Mouse (Mus musculus) neural tube, embryonic 12.5 days (tissue): ENCODE results near the gene Tpx2. TPM values are rescaled to one million over a fixed set of nuclear protein-coding genes. Genes with fewer than 3 reads are reported as not detected.
A peak's percentile ranks its signal among the peaks of the same experiment; 100 is the strongest.

Experiments
- ATAC-seq: fragments of 200-750 bp; cut with Nextera tagmentation; 2 replicates; pipeline ENCODE4 v1.8.0; 2017; ENCODE audit warnings: low read depth, mild to moderate bottlenecking, moderate TSS enrichment, moderate library complexity; ENCODE audit not compliant: low FRiP score
- H3K27ac ChIP-seq: fragments of 300-500 bp; sonication (generic); 2 replicates; pipeline ENCODE4 v1.5.1; 2016
- H3K27me3 ChIP-seq: fragments of 300-500 bp; sonication (generic); replicated peaks from 2 replicates; pipeline ENCODE4 v1.6.1; 2016; ENCODE audit warnings: mild to moderate bottlenecking
- H3K36me3 ChIP-seq: fragments of 300-500 bp; sonication (generic); 2 replicates; pipeline ENCODE4 v1.6.1; 2016; ENCODE audit warnings: mild to moderate bottlenecking
- H3K4me1 ChIP-seq: fragments of 300-500 bp; sonication (generic); 2 replicates; pipeline ENCODE4 v1.6.1; 2016
- H3K4me2 ChIP-seq: fragments of 300-500 bp; sonication (generic); replicated peaks from 2 replicates; pipeline ENCODE4 v1.6.1; 2016; ENCODE audit warnings: mild to moderate bottlenecking
- H3K4me3 ChIP-seq: fragments of 300-500 bp; sonication (generic); 2 replicates; pipeline ENCODE4 v1.5.1; 2016
- H3K9ac ChIP-seq: fragments of 300-500 bp; sonication (generic); 2 replicates; pipeline ENCODE4 v1.6.1; 2016; ENCODE audit warnings: mild to moderate bottlenecking
- H3K9me3 ChIP-seq: fragments of 300-500 bp; sonication (generic); 2 replicates; pipeline ENCODE4 v1.6.1; 2016; ENCODE audit warnings: mild to moderate bottlenecking
- WGBS: fragments of 180-500 bp; shearing (Covaris S2); methylation state at CpG from one replicate; pipeline ENCODE4 v1.1.7; 2016; 5-methylcytosine and 5-hydroxymethylcytosine counted together
- polyA plus RNA-seq: library from polyadenylated mRNA; unstranded; fragments of >200 nt; fragmentation: Nextera tagmentation; extraction: Ambion mirVana; gene quantifications from 2 replicates; pipeline ENCODE4 v1.2.1, GENCODE M21; 2016

The Tpx2 gene
- polyA plus RNA-seq, 1 experiment from 2014 or later: 80.9 TPM

DNA sequence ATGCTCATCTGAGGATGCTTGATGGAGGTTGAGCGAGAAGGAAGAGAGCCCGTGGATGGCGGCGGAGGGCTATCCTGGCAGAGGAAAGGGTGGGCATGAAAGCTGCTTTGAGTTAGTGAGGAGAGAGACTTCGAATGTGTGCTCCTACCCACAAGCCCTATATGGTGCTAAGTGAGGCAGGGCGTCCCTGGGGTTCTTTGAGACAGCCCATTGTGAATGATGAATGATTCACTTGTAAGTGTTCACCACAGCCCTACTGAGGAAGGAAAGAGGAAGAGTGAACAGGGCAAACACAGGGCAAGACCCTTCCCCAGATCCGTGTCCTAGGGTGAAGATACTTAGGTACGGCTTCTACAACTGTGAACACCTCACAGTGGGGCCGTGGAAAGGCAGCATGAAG, 79.1 kb downstream of the Tpx2 start:
- ATAC-seq: no peak
- no peak overlapping the region for H3K4me2 ChIP-seq
- no peaks in the 10 kb centered on the region for H3K9me3 ChIP-seq
- no peak overlapping the region for H3K9ac ChIP-seq
- H3K27ac ChIP-seq: no peak overlapping the region
- WGBS: 71% methylated on average over 9 of the region's 9 CpGs
- no peak overlapping the region for H3K4me3 ChIP-seq
- H3K36me3 ChIP-seq: no peaks in the 10 kb centered on the region
- H3K27me3 ChIP-seq: no peaks in the 10 kb centered on the region
- H3K4me1 ChIP-seq: peaks cover 18% of the 10 kb centered on the region

DNA sequence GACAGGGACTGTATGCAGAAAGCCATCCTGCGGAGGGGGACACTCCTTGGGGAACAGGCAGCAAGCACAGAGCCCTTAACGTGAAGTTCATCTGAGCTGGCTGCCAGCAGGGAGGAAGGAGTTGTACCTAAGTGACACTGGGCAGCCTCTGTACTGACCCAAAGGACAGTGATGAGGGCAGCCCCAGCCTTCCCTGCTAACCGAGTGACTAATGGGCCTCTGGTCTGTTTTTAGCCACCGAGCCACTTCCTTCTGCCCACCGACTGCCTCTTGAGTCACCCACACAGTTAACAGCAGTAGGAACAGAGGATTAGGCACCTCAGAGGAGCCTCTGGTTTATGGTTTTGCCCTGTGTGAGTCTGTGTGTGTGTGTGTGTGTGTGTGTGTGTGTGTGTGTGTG, 79.6 kb downstream of the Tpx2 start:
- Histone ChIP-seq H3K9ac (no peak overlapping the region), H3K27ac (no peak overlapping the region)
- 59% methylated on average over 5 of the region's 5 CpGs for WGBS

DNA sequence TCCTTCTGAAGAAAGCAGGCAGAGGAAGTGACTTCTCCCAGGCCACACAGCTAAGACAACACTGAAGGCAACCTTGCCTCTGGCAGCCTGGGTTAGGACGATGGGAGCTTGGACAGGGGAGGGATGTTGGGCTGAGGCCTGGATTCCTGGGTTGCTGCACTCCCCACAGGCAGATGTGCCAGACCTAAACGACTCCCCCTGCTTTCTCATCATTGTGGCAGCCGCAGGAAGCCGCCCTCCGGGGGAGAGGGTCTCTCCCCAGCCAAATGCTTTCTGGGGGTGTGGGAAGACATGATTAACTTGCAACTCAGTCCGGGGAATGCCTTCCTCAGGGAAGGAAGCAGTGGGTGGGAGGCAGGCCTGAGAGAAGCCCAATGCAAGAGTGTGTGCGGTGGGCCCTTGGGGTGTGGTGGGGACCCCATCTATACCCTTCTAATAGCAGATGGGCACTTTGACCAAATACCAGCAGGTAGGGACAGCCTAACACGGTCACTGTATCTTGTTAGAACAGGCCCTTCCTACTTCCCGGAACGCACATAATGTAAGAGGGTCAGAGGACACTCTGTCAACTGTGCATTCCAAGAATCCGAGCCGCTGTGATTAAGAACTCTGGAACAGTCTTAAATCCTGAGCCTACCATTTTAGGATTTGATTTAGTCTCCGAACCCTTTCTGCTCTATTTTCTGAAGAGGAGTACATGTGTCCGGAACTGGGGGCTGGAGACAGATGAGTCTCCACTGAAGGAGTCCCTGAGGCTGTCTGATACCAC, 80.6 kb downstream of the Tpx2 start:
- Histone ChIP-seq H3K9me3 (no peaks in the 10 kb centered on the region), H3K9ac (no peak overlapping the region), H3K4me1 (peaks cover 12% of the 10 kb centered on the region), H3K36me3 (no peaks in the 10 kb centered on the region), H3K4me3 (no peak overlapping the region), H3K4me2 (no peak overlapping the region), H3K27me3 (no peaks in the 10 kb centered on the region), H3K27ac (no peak overlapping the region)
- ATAC-seq: no peak
- WGBS: 59% methylated on average over 14 of the region's 14 CpGs

More for the DNA sequence above, 79.6 kb downstream of the Tpx2 start:
- no peaks in the 10 kb centered on the region for H3K9me3 ChIP-seq
- no peaks in the 10 kb centered on the region for H3K36me3 ChIP-seq
- no peak for ATAC-seq
- no peak overlapping the region for H3K4me2 ChIP-seq
- H3K4me1 ChIP-seq: peaks cover 14% of the 10 kb centered on the region
- H3K27me3 ChIP-seq: no peaks in the 10 kb centered on the region
- H3K4me3 ChIP-seq: no peak overlapping the region

DNA sequence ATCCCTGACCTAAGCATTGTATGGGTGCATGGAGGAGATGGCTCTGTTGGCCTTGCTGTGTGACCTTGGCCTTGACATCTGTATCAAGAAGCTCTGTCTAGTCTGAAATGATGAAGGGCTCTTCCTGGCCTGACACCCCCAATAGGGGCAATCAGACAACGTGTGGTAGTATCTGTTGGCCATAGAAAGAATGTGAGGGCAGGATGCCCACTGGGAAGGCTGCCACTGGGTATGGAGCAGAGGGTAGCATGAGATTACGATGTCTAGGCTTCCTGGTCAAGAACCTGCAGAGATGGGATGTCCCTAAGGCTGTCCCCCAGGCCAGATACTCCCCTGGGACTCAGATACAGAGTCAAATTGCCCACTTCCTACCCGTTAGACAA, 81.2 kb downstream of the Tpx2 start:
- 75% methylated on average over 3 of the region's 3 CpGs for WGBS
- ATAC-seq: no peak

DNA sequence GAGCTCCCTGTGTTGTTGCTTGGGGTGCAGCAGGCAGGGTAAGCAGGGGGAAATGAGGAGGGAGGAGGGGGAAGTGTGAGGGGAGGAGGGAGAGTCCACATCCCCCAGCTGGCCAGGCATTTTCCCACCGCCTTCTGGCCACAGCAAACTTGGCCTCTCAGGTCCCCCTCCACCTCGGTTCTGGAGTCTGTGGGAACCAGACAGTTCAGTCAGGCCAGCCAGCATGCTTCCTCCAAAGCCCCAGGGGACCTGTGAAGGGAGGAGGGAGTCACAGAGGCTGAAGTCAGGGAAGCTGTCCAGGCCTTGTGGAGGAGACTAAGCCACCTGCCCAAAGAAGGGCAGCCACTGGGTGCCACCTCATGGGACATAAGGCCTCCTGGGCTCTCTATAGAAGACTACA, 82.5 kb downstream of the Tpx2 start:
- no peaks in the 10 kb centered on the region for H3K9me3 ChIP-seq
- peaks cover 12% of the 10 kb centered on the region for H3K4me1 ChIP-seq
- no peaks in the 10 kb centered on the region for H3K27me3 ChIP-seq
- H3K4me2 ChIP-seq: no peak overlapping the region
- H3K4me3 ChIP-seq: no peak overlapping the region
- no peaks in the 10 kb centered on the region for H3K36me3 ChIP-seq
- no peak overlapping the region for H3K9ac ChIP-seq
- ATAC-seq: no peak
- no peak overlapping the region for H3K27ac ChIP-seq
- WGBS: 38% methylated on average over 2 of the region's 2 CpGs

More for the DNA sequence above, 81.2 kb downstream of the Tpx2 start:
- H3K4me3 ChIP-seq: no peak overlapping the region
- H3K9ac ChIP-seq: no peak overlapping the region
- no peak overlapping the region for H3K4me2 ChIP-seq
- H3K4me1 ChIP-seq: peaks cover 12% of the 10 kb centered on the region
- no peaks in the 10 kb centered on the region for H3K9me3 ChIP-seq
- H3K27me3 ChIP-seq: no peaks in the 10 kb centered on the region
- H3K36me3 ChIP-seq: no peaks in the 10 kb centered on the region
- H3K27ac ChIP-seq: no peak overlapping the region

DNA sequence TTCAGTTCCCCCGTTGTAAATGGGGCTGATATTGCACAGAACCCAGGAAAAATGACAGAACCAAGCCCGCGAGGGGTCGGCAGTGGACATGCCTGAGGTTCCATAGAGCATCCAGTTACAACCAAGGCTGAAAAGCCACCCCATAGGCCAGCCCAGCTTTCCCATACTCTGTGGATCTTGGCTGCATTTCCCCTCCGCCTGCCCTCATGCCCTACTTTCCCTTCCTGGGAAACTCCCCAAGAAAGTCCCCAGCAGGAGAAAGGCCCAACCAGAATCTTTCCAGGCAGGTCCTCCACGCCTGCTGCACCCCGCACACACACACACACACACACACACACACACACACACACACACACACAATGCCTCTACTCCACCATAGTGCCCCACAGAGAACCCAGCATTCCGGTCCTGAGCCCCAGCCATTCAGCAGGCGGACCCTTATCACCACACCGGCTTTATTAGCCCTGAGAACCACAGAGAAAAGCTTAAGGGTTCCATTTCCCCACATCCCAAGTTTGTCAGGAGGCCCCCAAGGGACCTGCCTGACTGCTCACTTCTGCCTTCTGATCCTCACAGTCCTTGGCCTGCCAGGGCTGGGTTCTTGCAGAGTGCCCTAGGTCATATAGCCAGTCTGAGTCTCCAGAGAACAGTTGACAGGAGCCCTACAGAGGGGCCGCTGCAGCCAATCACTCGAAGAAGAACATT, 83.8 kb downstream of the Tpx2 start:
- no peaks in the 10 kb centered on the region for H3K27me3 ChIP-seq
- 79% methylated on average over 12 of the region's 12 CpGs for WGBS

DNA sequence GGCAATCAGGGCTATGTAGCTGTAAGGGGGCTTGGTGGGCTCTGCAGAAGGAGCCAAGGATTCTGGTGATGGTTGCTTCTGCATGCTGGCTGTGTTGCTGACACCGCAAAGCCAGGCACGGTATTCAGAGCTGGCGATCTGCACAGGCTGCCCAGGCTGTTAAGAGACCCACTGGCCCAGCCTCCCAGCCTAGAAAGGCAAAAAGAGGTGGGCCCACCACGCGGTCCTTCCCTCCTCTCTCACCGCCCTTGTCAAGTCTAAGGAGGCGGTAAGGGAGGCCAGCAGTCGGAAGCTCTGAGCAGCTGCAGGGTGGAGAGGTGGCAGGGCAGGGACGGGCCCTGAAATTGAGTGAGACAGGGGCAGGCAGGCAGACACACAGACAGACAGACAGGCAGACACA, 85.3 kb downstream of the Tpx2 start, which contains the start of gene Foxs1:
Gene Foxs1 (minus strand): TSS at position 161 of the 400 bp plus-strand sequence.
- H3K4me2 ChIP-seq: no peak within 1 kb of the TSS
- no peak within 1 kb of the TSS for H3K27ac ChIP-seq
- no peak within 1 kb of the TSS for H3K9ac ChIP-seq

More for the DNA sequence above, 83.8 kb downstream of the Tpx2 start:
- Histone ChIP-seq H3K9me3 (no peaks in the 10 kb centered on the region), H3K4me2 (no peak overlapping the region), H3K27ac (no peak overlapping the region), H3K4me1 (peaks cover 7% of the 10 kb centered on the region), H3K4me3 (no peak overlapping the region), H3K9ac (no peak overlapping the region), H3K36me3 (no peaks in the 10 kb centered on the region)
- ATAC-seq: no peak

DNA sequence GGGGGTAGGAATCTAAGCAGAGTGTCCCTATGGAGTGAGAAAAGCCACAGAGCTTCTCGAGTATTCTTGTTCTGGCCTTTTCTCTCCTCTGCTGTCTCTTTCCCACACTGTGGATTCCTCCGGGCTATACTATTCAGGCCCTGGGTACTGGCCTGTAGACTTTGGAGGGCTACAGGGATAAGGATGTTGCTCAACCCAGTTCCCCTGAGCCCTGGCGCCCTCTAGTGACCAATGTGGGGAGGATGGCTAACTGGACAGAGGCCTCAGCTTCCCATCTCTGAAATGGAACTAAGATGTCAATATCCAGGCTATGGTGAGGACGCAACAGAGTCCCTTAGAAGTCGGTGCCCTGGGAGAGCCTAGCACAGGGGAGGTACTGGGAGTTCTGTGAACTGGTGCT, 85.8 kb downstream of the Tpx2 start:
- 28% methylated on average over 5 of the region's 5 CpGs for WGBS
- H3K4me3 ChIP-seq: no peak overlapping the region
- H3K27ac ChIP-seq: no peak overlapping the region
- no peak for ATAC-seq
- H3K4me2 ChIP-seq: no peak overlapping the region
- H3K9ac ChIP-seq: no peak overlapping the region
- peaks cover 7% of the 10 kb centered on the region for H3K4me1 ChIP-seq
- no peaks in the 10 kb centered on the region for H3K9me3 ChIP-seq
- no peaks in the 10 kb centered on the region for H3K36me3 ChIP-seq
- H3K27me3 ChIP-seq: 0 out of 2 replicates have a peak, but pooled peaks cover 5% of the 10 kb centered on the region

More for the DNA sequence above, 85.3 kb downstream of the Tpx2 start, which contains the start of gene Foxs1:
- Histone ChIP-seq H3K9me3 (no peaks in the 10 kb centered on the region), H3K27me3 (0 out of 2 replicates have a peak, but pooled peaks cover under 1% of the 10 kb centered on the region), H3K36me3 (no peaks in the 10 kb centered on the region), H3K4me1 (peaks cover 7% of the 10 kb centered on the region), H3K4me3 (no peak within 1 kb of the TSS)
- no peak for ATAC-seq
- 43% methylated on average over 9 of the region's 9 CpGs for WGBS

DNA sequence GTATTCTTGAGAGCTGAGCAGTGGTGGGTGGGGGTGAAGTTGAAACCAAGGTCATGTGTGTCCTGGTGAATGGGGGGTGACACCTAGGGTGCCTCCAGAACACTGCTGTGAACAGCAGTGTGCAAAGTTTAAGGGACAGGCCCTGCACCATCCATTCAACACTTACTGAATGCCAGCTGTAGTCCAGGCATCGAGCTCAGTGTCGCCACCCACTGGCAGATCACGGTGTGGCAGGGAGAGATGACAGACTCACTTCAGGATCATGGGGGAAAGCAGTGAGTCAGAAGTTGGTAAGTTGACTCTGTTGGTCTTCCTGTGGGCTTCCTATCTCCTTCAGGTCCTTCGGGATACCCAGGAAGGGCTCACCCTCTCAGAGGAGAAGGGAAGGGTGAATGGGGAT, 92.1 kb downstream of the Tpx2 start:
- H3K9me3 ChIP-seq: no peaks in the 10 kb centered on the region
- no peak overlapping the region for H3K9ac ChIP-seq
- ATAC-seq: no peak
- peaks cover 11% of the 10 kb centered on the region for H3K4me1 ChIP-seq
- H3K4me3 ChIP-seq: no peak overlapping the region
- H3K27ac ChIP-seq: no peak overlapping the region
- H3K27me3 ChIP-seq: peaks cover 58% of the 10 kb centered on the region
- 10% methylated on average over 4 of the region's 4 CpGs for WGBS
- H3K36me3 ChIP-seq: no peaks in the 10 kb centered on the region
- H3K4me2 ChIP-seq: no peak overlapping the region

DNA sequence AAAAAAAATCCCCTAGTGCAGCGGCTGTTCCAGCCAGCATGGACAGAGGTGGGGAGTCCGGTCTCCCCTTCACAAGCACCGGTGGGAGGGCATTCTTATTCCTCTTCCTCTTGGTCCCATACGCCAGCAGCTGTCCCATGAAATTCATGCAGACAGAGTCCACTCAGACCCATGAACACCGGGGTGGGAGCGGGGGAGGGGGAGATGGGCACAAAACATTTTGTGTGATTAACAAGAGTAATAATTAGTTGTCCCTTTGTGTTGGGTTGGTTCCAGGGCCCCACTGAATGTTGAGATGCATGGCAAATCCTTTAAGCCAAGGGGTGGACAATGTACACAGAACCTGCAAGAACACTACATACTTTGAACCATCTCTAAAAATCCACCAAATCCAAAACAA, 93.3 kb downstream of the Tpx2 start:
- H3K36me3 ChIP-seq: no peaks in the 10 kb centered on the region
- no peak overlapping the region for H3K4me2 ChIP-seq
- H3K9ac ChIP-seq: no peak overlapping the region
- H3K27ac ChIP-seq: no peak overlapping the region
- 70% methylated on average over 6 of the region's 6 CpGs for WGBS
- ATAC-seq: no peak
- peaks cover 11% of the 10 kb centered on the region for H3K4me1 ChIP-seq
- peaks cover 65% of the 10 kb centered on the region for H3K27me3 ChIP-seq
- H3K9me3 ChIP-seq: no peaks in the 10 kb centered on the region
- no peak overlapping the region for H3K4me3 ChIP-seq

DNA sequence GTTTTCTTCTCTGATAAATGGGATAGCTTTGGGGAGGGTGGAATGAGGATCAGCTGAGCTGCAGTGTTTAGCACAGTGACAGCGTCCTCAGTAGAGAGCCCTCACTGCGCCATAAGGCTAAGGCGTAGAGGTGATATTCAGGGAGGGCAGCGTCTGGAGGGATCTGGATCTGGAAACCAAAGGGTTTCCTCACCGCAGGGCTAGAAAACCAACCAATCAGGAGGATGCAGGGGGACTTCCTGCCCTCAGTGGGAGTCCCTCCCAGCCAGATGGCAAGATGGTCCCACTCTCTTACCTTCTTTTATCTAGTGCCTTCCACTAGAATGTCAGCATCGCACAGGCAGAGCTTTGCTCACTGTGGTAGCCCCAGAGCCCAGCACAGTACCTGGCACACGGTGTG, 94.0 kb downstream of the Tpx2 start:
- Histone ChIP-seq H3K4me2 (no peak overlapping the region), H3K4me3 (no peak overlapping the region), H3K9ac (no peak overlapping the region), H3K27ac (no peak overlapping the region), H3K36me3 (no peaks in the 10 kb centered on the region), H3K27me3 (peaks cover 68% of the 10 kb centered on the region), H3K4me1 (peaks cover 12% of the 10 kb centered on the region), H3K9me3 (no peaks in the 10 kb centered on the region)
- WGBS: 35% methylated on average over 7 of the region's 7 CpGs
- ATAC-seq: no peak

DNA sequence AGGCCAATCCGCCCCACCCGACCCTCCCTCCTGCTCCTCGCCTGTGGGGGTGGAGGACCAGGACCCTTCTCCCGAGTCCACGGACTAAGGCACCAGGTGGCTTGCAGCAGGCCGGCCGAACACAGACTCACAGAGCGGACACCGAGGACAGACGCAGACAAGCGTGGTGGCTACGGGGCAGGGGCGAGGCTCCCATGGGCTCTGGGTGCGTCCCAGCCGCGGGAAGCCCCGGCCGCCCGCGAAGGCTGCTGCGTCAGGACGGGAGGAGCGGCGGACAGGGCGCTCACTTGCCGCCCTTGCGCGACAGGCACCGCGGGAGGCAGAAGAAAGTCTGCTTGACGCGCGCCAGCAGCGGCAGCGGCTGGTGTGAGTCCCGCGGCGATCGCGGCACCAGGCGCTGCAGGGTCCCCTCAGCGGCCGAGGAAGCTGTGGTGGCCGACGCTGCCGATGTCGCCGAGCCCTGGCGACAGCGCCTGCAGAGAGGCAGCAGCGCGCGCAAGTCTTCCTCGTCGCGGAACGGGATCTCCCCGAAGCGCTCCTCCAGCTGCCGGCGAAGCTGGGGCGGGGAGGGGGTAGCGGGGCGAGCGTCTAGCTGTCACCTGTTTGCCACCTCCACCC, 95.2 kb downstream of the Tpx2 start:
- ATAC-seq: no peak
- Histone ChIP-seq H3K27ac (no peak overlapping the region), H3K36me3 (no peaks in the 10 kb centered on the region), H3K4me3 (peak overlapping the region; percentile 39), H3K9ac (peak overlapping the region; percentile 49), H3K27me3 (peaks cover 70% of the 10 kb centered on the region), H3K4me2 (peak overlapping the region; percentile 85), H3K9me3 (no peaks in the 10 kb centered on the region), H3K4me1 (peaks cover 15% of the 10 kb centered on the region)
- WGBS: under 1% methylated on average over 60 of the region's 65 CpGs
